Mouse (Mus musculus) myocyte (in vitro differentiated cells): ENCODE data around the gene Vdr.

ENCODE experiments used
- CEBPB ChIP-seq: IDR thresholded peaks from 2 replicates; pipeline ENCODE4 v1.6.1; 2011; ENCODE audit warnings: mild to moderate bottlenecking, moderate library complexity; ENCODE audit not compliant: poor library complexity, insufficient read depth, severe bottlenecking
- E2F4 ChIP-seq: IDR thresholded peaks from one replicate; pipeline ENCODE4 v1.6.1; 2011; ENCODE audit warnings: mild to moderate bottlenecking, control low read depth, moderate library complexity; ENCODE audit not compliant: insufficient read depth
- MAX ChIP-seq: IDR thresholded peaks from one replicate; pipeline ENCODE4 v1.6.1; 2011; ENCODE audit warnings: low read depth, mild to moderate bottlenecking, control low read depth
- MYOD1 ChIP-seq, 3 experiments: IDR thresholded peaks; one replicate each; pipeline ENCODE4 v1.6.1; 2011; ENCODE audit warnings: control low read depth in 2 of 3, low read depth in 2 of 3, mild to moderate bottlenecking in 2 of 3, moderate library complexity in 1 of 3; ENCODE audit not compliant: insufficient read length in 2 of 3, control insufficient read depth in 1 of 3
- MYOG ChIP-seq, 3 experiments: IDR thresholded peaks; one replicate each; pipeline ENCODE4 v1.6.1; 2011; ENCODE audit warnings: control low read depth in 2 of 3, low read depth in 2 of 3, mild to moderate bottlenecking in 2 of 3; ENCODE audit not compliant: insufficient read length in 2 of 3, control insufficient read depth in 1 of 3, insufficient read depth in 1 of 3
- POLR2A ChIP-seq: IDR thresholded peaks from one replicate; pipeline ENCODE4 v1.6.1; 2011; ENCODE audit warnings: low read depth, mild to moderate bottlenecking, control low read depth, moderate library complexity; ENCODE audit not compliant: insufficient read length
- POLR2AphosphoS2 ChIP-seq: IDR thresholded peaks from one replicate; pipeline ENCODE4 v1.6.1; 2011; ENCODE audit warnings: low read depth, control low read depth; ENCODE audit not compliant: insufficient read length
- SRF ChIP-seq: IDR thresholded peaks from one replicate; pipeline ENCODE4 v1.6.1; 2011; ENCODE audit warnings: low read depth; ENCODE audit not compliant: control insufficient read depth, insufficient read length
- TCF12 ChIP-seq: IDR thresholded peaks from one replicate; pipeline ENCODE4 v1.6.1; 2011; ENCODE audit warnings: mild to moderate bottlenecking, control low read depth; ENCODE audit not compliant: poor library complexity, insufficient read depth, severe bottlenecking
- TCF3 ChIP-seq: IDR thresholded peaks from one replicate; pipeline ENCODE4 v1.6.1; 2011; ENCODE audit warnings: low read depth, control low read depth; ENCODE audit not compliant: insufficient read length
- USF1 ChIP-seq: IDR thresholded peaks from one replicate; pipeline ENCODE4 v1.6.1; 2011; ENCODE audit warnings: low read depth, mild to moderate bottlenecking, control low read depth, moderate library complexity

DNA sequence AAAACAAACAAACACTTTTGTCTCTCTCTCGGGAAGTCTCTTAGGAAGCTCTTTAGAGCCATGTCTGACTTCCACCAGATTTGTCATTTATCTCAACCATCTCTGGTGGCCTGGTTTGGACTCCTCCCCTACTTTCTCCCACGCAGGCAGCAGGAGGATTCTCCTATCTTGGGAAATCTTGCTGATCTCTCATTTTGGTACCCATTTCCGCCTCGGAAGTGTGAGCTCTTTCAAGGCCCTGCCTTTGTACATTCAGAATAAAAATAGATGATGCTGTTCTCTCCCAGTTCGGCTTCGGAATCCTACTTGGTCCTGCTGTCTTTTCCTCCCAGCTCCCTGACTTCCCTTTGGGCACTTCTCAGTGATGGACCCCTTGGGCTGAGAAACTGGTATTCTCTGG is 55.9 kb downstream of the Vdr start:
- TF ChIP-seq MYOD1 (IDR thresholded peaks at IDR 0.05; ENCODE audit: control insufficient read depth in 1 of 3, insufficient read length in 2 of 3, low read depth in 2 of 3) (no peak), POLR2A (no peak), CEBPB (no peak), E2F4 (no peak), MYOG (IDR thresholded peaks at IDR 0.05; ENCODE audit: control insufficient read depth in 1 of 3, insufficient read depth in 1 of 3, insufficient read length in 2 of 3, low read depth in 2 of 3) (no peak), POLR2AphosphoS2 (no peak), TCF3 (no peak), USF1 (no peak), TCF12 (no peak), MAX (no peak), SRF (no peak)
